Mouse (Mus musculus) Patski (cell line): Measurements from ENCODE around the gene Inpp4b. TPM values are rescaled to one million over a fixed set of nuclear protein-coding genes. Genes with fewer than 3 reads are reported as not detected.

Experiments used
- ATAC-seq: fragments of 100-300 bp; one replicate; pipeline ENCODE4 v1.8.0; 2021
- CTCF ChIA-PET: fragments of 350-600 bp; sonication (Branson Sonifier 250); formaldehyde crosslinking; loops from one replicate; lab custom pipeline; 2022; ENCODE audit warnings: inconsistent platforms; lab: Charles Lee
- POLR2A ChIA-PET: fragments of 350-600 bp; sonication (Branson Sonifier 250); formaldehyde crosslinking; loops from one replicate; lab custom pipeline; 2022; ENCODE audit warnings: antibody characterized with exemption, inconsistent platforms; lab: Charles Lee
- DNase-seq: peaks from one replicate; pipeline ENCODE4 v3.0.0-alpha.2; 2011; ENCODE audit warnings: low read depth, low spot score
- H3K27me3 ChIP-seq: fragments of 371-371 bp; one replicate; pipeline ENCODE4 v1.5.1; 2021
- CTCF ChIP-seq: fragments of 100-300 bp; IDR thresholded peaks from one replicate; pipeline ENCODE4 v1.5.1; 2021
- in situ Hi-C: fragments of 300-500 bp; cut with MboI; formaldehyde crosslinking; loops from 3 replicates; pipeline ENCODE4 v1.11.1; 2018; ENCODE audit warnings: low pct_unique_long_range_greater_than_20kb, mixed read lengths
- polyA plus RNA-seq: library from polyadenylated mRNA; unstranded; gene quantifications from one replicate; pipeline ENCODE4 v1.2.3, GENCODE M21; 2021

The Inpp4b gene
- polyA plus RNA-seq, 1 experiment from 2014 or later: 0.24 TPM

DNA sequence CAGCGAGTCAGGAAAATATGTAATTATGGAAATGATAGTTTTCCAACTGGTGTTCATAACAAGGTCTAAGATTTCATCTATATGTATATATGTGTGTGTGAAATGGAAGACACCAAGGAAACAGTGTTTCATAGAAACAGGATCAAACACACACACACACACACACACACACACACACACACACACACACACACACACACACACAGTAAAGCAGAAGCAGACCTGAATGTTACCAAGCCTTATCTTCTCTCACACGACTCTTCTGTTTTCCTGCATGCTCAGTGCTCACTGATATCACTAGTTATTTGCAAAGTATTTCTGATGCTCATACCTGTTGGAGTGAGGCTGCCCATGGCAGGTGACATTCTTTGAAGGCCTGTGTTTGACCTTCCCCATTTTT, 159.9 kb downstream of the Inpp4b start:
- TF ChIP-seq CTCF: no peak
- no peaks in the 10 kb centered on the region for H3K27me3 ChIP-seq
- ATAC-seq (no peak), DNase-seq (no peak)
- in situ Hi-C loops: no loop called here
- ChIA-PET POLR2A (no interaction called here), CTCF (no interaction called here)

DNA sequence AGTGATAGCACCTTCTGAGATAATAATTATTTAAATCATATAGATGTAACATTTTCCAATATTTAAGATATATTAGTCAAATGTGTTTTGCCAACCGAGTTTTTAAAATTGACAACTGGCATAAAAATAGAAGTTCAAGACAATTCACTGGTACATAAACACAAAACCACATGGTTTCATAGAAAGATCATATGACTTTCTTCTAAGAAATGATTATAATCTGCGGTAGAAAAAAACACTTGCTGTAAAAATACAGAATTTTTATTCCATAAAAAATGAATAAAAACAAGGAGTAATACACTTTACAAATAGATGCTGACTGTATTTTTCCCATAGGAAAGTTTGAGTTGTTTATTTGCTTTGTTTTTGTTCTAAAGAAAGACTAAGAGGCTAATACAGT, 160.6 kb downstream of the Inpp4b start:
- H3K27me3 ChIP-seq: no peaks in the 10 kb centered on the region
- no peak for TF ChIP-seq CTCF
- in situ Hi-C loops: no loop called here
- DNase-seq (no peak), ATAC-seq (no peak)
- POLR2A ChIA-PET: no interaction called here
- CTCF ChIA-PET: no interaction called here

DNA sequence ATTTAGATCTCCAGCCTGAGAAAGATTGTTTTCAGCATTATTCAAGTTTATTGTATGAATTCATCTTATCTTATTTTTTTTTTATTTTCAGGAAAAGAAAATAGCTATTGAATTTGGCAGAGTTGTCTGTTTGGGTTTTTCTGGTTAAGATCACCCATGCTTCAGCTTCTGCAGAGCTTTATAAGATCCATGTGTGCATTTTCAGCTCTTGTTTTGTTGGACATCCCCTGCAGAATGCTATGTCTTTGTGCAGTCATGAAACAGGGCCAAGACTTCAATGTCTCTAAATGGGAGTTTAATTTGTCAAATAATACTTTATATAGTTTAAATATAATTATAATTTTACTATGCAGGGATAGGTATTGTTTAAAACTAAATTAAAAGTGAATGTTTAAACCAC, 170.5 kb downstream of the Inpp4b start:
- no peak for TF ChIP-seq CTCF
- in situ Hi-C loops: no loop called here
- ChIA-PET CTCF (interaction anchor here (0.7 to 1.2 kb wide), 2 partner anchors 14 to 22 kb away, joined by 3 read pairs; no protein-coding TSS in a partner anchor), POLR2A (no interaction called here)
- peaks cover 6% of the 10 kb centered on the region for H3K27me3 ChIP-seq
- no peak for ATAC-seq
- no peak for DNase-seq

DNA sequence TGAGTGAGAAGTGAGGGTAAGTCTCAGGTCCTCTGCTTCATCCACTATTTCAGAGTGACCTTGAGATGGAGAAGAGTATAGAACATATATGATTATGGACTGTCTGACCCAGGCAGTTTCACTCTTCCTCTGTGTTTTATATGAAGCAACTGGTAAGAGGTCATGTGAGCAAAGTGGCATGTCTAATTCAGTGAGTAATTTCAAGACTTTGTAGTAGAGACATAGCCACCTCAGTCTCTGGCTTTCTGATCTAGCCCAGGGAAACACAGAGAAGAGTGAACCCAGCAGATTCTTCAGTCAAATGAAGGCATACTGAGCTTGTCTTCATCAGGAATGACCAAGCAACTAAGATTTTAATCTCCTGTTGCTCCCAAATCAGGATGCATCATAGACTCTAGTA, 172.1 kb downstream of the Inpp4b start:
- H3K27me3 ChIP-seq: peaks cover 10% of the 10 kb centered on the region
- no peak for DNase-seq
- in situ Hi-C loops: no loop called here
- ATAC-seq: no peak
- CTCF ChIA-PET: interaction anchor here (2.4 kb wide), 1 partner anchor 9 kb away, joined by 6 read pairs; no protein-coding TSS in a partner anchor
- TF ChIP-seq CTCF: no peak
- POLR2A ChIA-PET: no interaction called here

DNA sequence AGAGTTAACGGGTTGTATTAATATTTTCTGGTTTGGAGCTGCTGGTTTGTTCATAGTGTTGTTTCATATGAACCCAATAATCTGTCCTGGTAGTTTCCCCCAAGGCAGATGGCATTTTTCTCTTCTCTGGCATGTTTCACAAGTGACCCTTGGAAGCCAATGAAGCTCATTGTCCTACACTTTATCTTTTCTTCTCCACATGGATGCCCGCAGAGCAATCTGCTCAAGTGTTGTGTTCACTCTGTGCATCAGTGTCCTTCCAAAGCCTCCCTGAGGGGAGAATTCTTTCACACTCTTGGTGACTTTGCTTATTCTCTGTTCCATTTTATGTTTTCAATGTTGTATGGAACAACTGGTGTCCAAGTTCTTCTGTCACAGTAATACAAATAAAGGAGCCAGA, 179.7 kb downstream of the Inpp4b start:
- H3K27me3 ChIP-seq: peaks cover 3% of the 10 kb centered on the region
- ChIA-PET POLR2A (interaction anchor here (0.6 kb wide), 1 partner anchor 104 kb away, joined by 4 read pairs; no protein-coding TSS in a partner anchor), CTCF (interaction anchor here (1.8 kb wide), 1 partner anchor 14 kb away, joined by 5 read pairs; no protein-coding TSS in a partner anchor)
- TF ChIP-seq CTCF: no peak
- ATAC-seq (no peak), DNase-seq (no peak)
- in situ Hi-C loops: no loop called here

DNA sequence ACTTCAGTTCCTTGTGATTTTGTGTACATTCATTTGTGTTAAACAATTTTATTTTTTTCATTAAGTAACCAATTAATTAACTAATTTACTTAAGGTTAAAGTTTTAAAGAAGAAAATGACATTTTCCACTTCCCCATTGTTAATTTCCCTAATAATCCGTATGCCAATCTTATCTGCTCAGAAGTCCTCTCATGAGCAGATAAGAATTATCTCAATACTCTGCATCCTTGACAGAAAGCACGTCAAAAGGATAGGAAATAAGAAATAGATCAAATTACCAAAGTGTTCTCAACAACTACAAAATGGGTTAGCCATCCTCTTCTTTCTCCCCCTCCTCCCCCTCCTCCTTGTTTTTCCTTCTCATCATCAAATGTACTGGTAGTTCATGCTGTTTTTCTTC, 182.2 kb downstream of the Inpp4b start:
- CTCF ChIA-PET: interaction anchor here (1.6 kb wide), 1 partner anchor 10 kb away, joined by 6 read pairs; no protein-coding TSS in a partner anchor
- TF ChIP-seq CTCF: no peak
- ATAC-seq (no peak), DNase-seq (no peak)
- H3K27me3 ChIP-seq: no peaks in the 10 kb centered on the region
- in situ Hi-C loops: no loop called here
- POLR2A ChIA-PET: no interaction called here

DNA sequence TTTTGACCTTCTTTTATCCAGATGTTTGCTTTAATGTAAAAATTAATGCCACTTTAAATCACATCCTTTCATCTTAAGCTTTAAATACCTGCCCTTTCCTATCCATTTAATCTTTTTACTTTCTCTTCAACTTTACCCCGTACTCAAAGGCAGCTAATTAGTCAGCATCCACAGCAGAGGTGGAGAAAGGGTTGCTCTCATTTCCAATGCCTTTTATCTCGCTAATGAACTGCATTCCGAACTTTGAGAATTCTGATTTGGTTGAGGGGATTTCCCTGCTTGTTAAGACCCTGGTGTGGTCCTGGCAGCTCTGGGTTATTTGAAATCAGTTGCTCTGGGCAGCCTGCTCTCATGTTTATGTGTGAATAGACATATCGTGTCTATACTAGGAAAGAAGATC, 185.3 kb downstream of the Inpp4b start:
- in situ Hi-C loops: no loop called here
- TF ChIP-seq CTCF: no peak
- no peaks in the 10 kb centered on the region for H3K27me3 ChIP-seq
- DNase-seq: no peak
- ChIA-PET POLR2A (no interaction called here), CTCF (no interaction called here)
- ATAC-seq: no peak

DNA sequence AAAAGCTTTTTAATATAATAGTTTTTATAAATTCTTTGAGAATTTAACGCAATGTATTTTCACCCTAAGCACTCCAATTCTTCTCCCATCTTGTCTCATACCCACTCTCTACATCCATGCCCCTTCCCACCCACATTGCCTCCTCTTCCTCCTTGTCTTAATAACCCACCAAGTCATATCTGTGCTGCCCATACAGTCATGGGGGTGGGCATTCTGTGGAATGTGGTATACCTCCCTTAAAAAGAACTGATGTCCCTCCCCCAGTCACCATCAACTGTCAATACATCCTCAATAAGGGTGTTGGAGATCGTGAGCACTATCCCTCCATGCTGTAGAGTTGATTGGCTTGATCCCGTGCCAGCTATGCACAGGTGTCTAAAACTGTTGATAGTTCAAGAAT, 196.0 kb downstream of the Inpp4b start:
- H3K27me3 ChIP-seq: no peaks in the 10 kb centered on the region
- in situ Hi-C loops: no loop called here
- POLR2A ChIA-PET: no interaction called here
- no peak for TF ChIP-seq CTCF
- ATAC-seq (no peak), DNase-seq (no peak)
- CTCF ChIA-PET: no interaction called here

DNA sequence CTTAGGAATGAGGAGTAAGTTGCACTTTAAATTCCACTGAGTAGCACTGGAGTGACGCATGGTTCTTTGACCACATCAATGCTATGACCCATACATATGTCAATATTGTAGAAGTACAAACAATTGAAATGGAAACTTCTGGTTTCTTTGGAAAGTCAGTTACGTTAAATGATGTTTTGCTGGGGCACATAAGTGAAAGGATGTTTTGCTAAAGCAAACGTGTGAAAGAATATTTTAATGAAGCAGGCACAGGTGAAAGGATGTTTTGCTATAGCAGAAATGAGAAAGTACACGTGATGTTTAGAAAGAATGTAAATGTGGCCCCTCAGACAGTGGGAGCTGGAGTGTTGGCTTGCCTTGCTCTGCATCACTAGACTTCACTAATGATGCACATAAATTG, 216.2 kb downstream of the Inpp4b start:
- TF ChIP-seq CTCF: no peak
- in situ Hi-C loops: no loop called here
- no peak for DNase-seq
- no peak for ATAC-seq
- ChIA-PET CTCF (no interaction called here), POLR2A (no interaction called here)
- no peaks in the 10 kb centered on the region for H3K27me3 ChIP-seq

DNA sequence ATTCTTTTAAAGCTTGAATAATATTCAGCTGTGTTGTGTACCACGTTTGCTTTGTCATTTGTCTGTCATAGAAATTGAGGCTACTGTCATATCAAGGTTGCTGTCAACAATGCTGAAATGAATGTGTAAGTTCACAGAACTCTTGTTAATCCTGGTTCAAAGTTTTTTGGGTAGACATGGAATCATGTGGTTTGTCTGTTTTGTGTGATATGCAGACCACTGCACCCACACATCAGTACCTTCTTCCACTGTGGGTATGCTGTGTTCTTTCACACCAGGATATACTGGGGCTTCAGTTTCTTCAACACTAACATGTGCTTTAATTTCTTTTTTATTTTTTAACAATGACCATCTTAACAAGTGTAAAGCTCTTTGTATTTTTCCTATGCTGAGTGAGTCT, 220.0 kb downstream of the Inpp4b start:
- no peak for TF ChIP-seq CTCF
- ChIA-PET CTCF (interaction anchor here (1.6 kb wide), 1 partner anchor 10 kb away, joined by 3 read pairs; no protein-coding TSS in a partner anchor), POLR2A (interaction anchor here (0.6 kb wide), 1 partner anchor 188 kb away, joined by 3 read pairs; no protein-coding TSS in a partner anchor)
- no peak for ATAC-seq
- no peaks in the 10 kb centered on the region for H3K27me3 ChIP-seq
- in situ Hi-C loops: no loop called here
- DNase-seq: no peak

DNA sequence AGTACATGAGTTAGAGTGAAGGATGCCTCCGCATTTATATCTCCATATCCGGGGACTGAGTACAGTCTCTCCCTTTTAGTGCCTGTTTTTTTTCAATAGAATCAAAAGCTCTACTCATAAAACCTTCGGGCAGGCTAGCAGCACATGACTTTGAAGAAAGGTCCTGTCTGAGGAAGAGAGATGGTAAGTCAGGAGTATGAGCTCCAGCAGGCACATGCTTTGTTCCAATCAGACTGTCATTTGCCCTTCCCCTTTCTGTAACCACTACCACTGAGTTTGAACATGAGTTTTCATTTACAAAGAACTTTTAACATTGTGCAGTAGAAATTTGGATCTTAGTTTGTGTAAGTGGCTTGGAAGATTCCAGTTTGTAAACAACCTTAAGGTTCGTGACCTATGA, 223.1 kb downstream of the Inpp4b start:
- DNase-seq (no peak), ATAC-seq (no peak)
- CTCF ChIA-PET: interaction anchor here (0.6 kb wide), 1 partner anchor 70 kb away, joined by 3 read pairs; no protein-coding TSS in a partner anchor
- in situ Hi-C loops: no loop called here
- H3K27me3 ChIP-seq: no peaks in the 10 kb centered on the region
- POLR2A ChIA-PET: no interaction called here
- no peak for TF ChIP-seq CTCF
